Mouse (Mus musculus): ENCODE measurements around the gene Adamtsl3. TPM values are rescaled to one million over a fixed set of nuclear protein-coding genes. Genes with fewer than 3 reads are reported as not detected.
"Not testable (repeated sequence)": the region's sequence is repeated elsewhere in the genome, so short reads cannot be mapped to it uniquely, and the experiment has no call there.

The Adamtsl3 gene
- total RNA-seq, 1 experiment from 2014 or later = not detected

DNA sequence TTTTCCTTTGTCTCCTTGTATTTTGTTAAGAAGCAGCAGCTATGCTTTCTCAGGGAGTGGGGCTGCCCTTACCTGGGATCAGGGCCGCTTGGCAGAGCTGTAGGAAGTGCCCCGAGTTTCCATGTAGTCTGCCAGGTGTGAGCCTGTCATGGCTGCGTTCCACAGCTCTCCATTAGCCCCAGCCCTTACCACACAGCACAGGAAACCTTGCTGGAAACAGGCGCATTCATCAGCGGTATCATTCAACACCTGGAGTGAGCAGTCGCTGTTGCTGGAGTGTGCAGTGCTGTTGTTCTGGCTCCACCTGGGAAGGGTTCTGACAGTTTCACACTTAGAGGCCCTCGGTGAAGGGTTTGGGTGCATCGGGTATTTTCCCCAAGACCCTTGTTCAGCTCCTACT is 62.1 kb downstream of the Adamtsl3 start:
- no peak for ATAC-seq (replicated peaks; ENCODE audit: insufficient number of reproducible peaks, low FRiP score, low TSS enrichment, poor library complexity, severe bottlenecking)

GRCm38 (mm10) chr7:82405466-82406045 is 70.1 kb downstream of the Adamtsl3 start:
- ATAC-seq (replicated peaks; ENCODE audit: insufficient number of reproducible peaks, low FRiP score, low TSS enrichment, poor library complexity, severe bottlenecking) = no peak

GRCm38 (mm10) chr7:82410966-82411365 is 75.5 kb downstream of the Adamtsl3 start:
- no peak for ATAC-seq (replicated peaks; ENCODE audit: insufficient number of reproducible peaks, low FRiP score, low TSS enrichment, poor library complexity, severe bottlenecking)

GRCm38 (mm10) chr7:82416653-82417052 is 81.2 kb downstream of the Adamtsl3 start:
- no peak for ATAC-seq (replicated peaks; ENCODE audit: insufficient number of reproducible peaks, low FRiP score, low TSS enrichment, poor library complexity, severe bottlenecking)

DNA sequence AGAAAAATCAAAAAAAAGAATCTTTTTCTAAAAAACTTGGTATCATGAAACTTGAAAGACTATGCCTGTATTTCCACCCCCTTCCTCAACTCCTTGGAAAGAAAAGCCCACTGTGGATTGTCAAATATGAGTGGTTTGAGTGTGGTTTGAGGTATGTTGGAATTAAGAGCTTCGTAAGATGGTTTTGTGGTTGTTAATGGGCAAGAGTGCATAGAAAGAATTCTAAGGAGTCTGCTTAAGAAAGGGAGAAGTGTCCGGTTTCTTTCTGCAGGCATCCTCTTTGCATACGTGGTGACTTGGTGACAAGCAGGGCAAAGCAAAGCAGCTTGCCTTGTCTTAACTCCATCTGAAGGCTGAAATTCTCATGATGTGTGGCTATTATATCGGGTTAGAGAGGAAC is 81.6 kb downstream of the Adamtsl3 start:
- no peak for ATAC-seq (replicated peaks; ENCODE audit: insufficient number of reproducible peaks, low FRiP score, low TSS enrichment, poor library complexity, severe bottlenecking)

DNA sequence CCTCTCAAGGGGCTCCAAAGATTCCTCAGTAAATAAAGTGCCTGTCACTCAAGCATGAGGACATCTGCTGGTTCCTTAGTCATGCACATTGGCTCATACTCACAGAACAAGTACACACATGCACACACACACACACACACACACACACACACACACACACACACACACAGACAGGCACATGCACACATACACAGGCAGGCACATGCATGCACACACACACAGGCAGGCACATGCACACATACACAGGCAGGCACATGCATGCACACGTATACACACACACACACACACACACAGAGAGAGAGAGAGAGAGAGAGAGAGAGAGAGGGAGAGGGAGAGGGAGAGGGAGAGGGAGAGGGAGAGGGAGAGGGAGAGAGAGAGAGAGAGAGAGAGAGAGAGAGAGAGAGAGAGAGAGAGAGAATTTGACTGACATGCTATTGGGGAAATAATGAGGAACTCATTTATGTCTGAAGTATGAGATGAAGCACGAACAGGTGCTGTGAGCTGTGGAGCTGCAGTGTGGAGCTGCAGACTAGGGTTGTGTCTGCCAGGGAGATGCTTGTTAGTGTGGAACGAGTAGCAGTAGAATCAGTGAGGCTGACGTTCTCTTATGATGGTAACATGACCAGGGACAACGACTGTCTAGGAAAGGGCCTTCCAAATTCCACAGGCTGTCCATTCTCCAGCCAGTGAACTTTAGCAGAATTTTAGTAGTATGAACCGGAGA is 85.0 kb downstream of the Adamtsl3 start:
- not testable (repeated sequence) for ATAC-seq (replicated peaks; ENCODE audit: insufficient number of reproducible peaks, low FRiP score, low TSS enrichment, poor library complexity, severe bottlenecking)

GRCm38 (mm10) chr7:82422561-82422960 is 87.1 kb downstream of the Adamtsl3 start:
- no peak for ATAC-seq (replicated peaks; ENCODE audit: insufficient number of reproducible peaks, low FRiP score, low TSS enrichment, poor library complexity, severe bottlenecking)

- ATAC-seq (replicated peaks; ENCODE audit: insufficient number of reproducible peaks, low FRiP score, low TSS enrichment, poor library complexity, severe bottlenecking) = no peak
Measured at GRCm38 (mm10) chr7:82423602-82424001, 88.1 kb downstream of the Adamtsl3 start.

GRCm38 (mm10) chr7:82424281-82424680 is 88.8 kb downstream of the Adamtsl3 start:
- no peak for ATAC-seq (replicated peaks; ENCODE audit: insufficient number of reproducible peaks, low FRiP score, low TSS enrichment, poor library complexity, severe bottlenecking)

GRCm38 (mm10) chr7:82425374-82425773 is 89.9 kb downstream of the Adamtsl3 start:
- no peak for ATAC-seq (replicated peaks; ENCODE audit: insufficient number of reproducible peaks, low FRiP score, low TSS enrichment, poor library complexity, severe bottlenecking)

- ATAC-seq (replicated peaks; ENCODE audit: insufficient number of reproducible peaks, low FRiP score, low TSS enrichment, poor library complexity, severe bottlenecking) = no peak
Measured at GRCm38 (mm10) chr7:82429447-82429846, 94.0 kb downstream of the Adamtsl3 start.

GRCm38 (mm10) chr7:82431572-82431971 is 96.1 kb downstream of the Adamtsl3 start:
- no peak for ATAC-seq (replicated peaks; ENCODE audit: insufficient number of reproducible peaks, low FRiP score, low TSS enrichment, poor library complexity, severe bottlenecking)

DNA sequence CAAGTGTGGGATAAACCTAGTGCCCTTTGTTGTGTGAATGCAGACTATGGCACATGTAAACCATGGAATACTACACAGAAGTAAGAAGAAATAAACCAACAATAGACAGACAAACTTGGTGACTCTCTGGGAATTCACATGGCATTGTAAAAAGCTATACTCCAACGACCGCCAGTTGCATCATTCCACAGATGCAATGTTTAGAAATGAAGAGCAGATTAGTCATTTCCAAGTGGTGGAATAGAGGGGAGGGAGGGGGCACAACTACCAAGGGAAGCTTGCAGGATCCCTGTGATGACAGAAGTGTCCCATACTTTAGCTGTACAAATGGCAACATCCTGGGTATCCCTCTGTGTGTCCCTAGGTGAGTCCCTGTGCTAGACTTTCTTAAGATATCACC is 97.7 kb downstream of the Adamtsl3 start:
- ATAC-seq (replicated peaks; ENCODE audit: insufficient number of reproducible peaks, low FRiP score, low TSS enrichment, poor library complexity, severe bottlenecking) = no peak

- no peak for ATAC-seq (replicated peaks; ENCODE audit: insufficient number of reproducible peaks, low FRiP score, low TSS enrichment, poor library complexity, severe bottlenecking)
Measured at GRCm38 (mm10) chr7:82458376-82458775, 122.9 kb downstream of the Adamtsl3 start.

- ATAC-seq (replicated peaks; ENCODE audit: insufficient number of reproducible peaks, low FRiP score, low TSS enrichment, poor library complexity, severe bottlenecking) = no peak
Measured at GRCm38 (mm10) chr7:82462921-82463523, 127.5 kb downstream of the Adamtsl3 start.

DNA sequence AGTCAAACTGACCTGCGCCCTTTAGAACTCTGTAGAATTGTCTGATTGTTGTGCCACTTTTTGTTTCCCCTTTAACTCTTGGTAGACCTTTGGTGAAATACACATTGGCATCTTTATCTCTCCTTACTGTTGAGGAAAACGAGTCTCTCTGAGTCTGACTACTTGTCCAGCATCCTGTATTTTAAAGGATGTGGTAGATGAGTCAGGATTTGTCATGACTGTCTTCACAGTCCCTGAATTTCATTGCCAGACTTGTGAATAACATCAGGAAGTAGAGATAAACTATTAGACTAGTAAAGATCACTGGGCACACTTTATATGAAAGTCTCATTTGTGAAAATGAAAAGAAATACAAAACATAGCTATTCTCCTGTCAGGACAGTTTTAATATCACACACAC is 128.9 kb downstream of the Adamtsl3 start:
- ATAC-seq (replicated peaks; ENCODE audit: insufficient number of reproducible peaks, low FRiP score, low TSS enrichment, poor library complexity, severe bottlenecking) = no peak

- ATAC-seq (replicated peaks; ENCODE audit: insufficient number of reproducible peaks, low FRiP score, low TSS enrichment, poor library complexity, severe bottlenecking) = no peak
Measured at GRCm38 (mm10) chr7:82465437-82465836, 129.9 kb downstream of the Adamtsl3 start.

- no peak for ATAC-seq (replicated peaks; ENCODE audit: insufficient number of reproducible peaks, low FRiP score, low TSS enrichment, poor library complexity, severe bottlenecking)
Measured at GRCm38 (mm10) chr7:82476441-82477221, 141.1 kb downstream of the Adamtsl3 start.

- no peak for ATAC-seq (replicated peaks; ENCODE audit: insufficient number of reproducible peaks, low FRiP score, low TSS enrichment, poor library complexity, severe bottlenecking)
Measured at GRCm38 (mm10) chr7:82478461-82478860, 143.0 kb downstream of the Adamtsl3 start.

Measured in monocyte, adult 5-6 weeks (primary cell).